Mouse (Mus musculus): Measurements from ENCODE around the gene Tdrd6.

DNA sequence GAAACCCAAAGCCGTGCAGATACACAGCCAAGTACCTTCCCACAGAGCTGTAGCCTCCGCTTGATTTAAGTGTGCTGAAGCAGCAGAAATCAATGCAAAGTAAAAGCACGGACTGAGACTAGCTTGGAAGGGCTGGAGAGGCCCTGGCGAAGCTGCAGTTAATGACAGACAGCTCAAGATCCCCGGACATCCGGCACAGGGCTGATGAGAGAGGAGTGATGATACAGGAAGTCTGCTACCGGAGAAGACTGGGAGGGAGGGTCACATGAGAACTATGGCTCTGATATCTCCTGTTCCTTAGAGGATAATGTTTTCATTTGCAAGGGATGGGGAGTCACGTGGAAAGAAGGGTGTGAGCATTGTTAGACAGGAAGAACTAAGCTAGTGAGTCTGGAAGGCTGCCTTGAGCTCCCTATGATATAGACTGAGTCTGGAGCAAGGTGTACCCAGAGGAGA lies 49.1 kb downstream of the Tdrd6 start:
- TF ChIP-seq GATA1 (IDR thresholded peaks at IDR 0.05; ENCODE audit: borderline replicate concordance, low read length) (no peak), FLI1 (IDR thresholded peaks at IDR 0.05; ENCODE audit: low read length) (no peak)

Measured in megakaryocyte, embryonic 14.5 days (primary cell).